Mouse (Mus musculus) liver, embryonic 14.5 days (tissue): Measurements from ENCODE around the gene Prkaca.

Experiments
- CTCF ChIP-seq: IDR thresholded peaks from 2 replicates; pipeline ENCODE4 v1.5.1; 2016; ENCODE audit warnings: antibody characterized with exemption, low read depth, control low read depth
- EP300 ChIP-seq: IDR thresholded peaks from 2 replicates; pipeline ENCODE4 v1.6.1; 2016; ENCODE audit warnings: antibody characterized with exemption, low read depth

GRCm38 (mm10) chr8:83924585-83924984 lies 48.2 kb upstream of the Prkaca start:
- TF ChIP-seq CTCF, result no peak
- no peak for TF ChIP-seq EP300
